Mouse (Mus musculus) small intestine, adult 10 weeks (tissue): ENCODE results near the gene Olfr1215. TPM values are rescaled to one million over a fixed set of nuclear protein-coding genes. Genes with fewer than 3 reads are reported as not detected.

Source experiments
- polyA plus RNA-seq: library from polyadenylated mRNA; stranded (reverse); fragments of 350-450 nt; fragmentation: Illumina TruSeq; extraction: RNeasy Lipid Tissue Mini Kit (QIAGEN cat#74804); gene quantifications from one replicate; pipeline ENCODE4 v1.2.3, GENCODE M21; 2014; ENCODE audit warnings: low replicate concordance

The Olfr1215 gene
- not detected for polyA plus RNA-seq

DNA sequence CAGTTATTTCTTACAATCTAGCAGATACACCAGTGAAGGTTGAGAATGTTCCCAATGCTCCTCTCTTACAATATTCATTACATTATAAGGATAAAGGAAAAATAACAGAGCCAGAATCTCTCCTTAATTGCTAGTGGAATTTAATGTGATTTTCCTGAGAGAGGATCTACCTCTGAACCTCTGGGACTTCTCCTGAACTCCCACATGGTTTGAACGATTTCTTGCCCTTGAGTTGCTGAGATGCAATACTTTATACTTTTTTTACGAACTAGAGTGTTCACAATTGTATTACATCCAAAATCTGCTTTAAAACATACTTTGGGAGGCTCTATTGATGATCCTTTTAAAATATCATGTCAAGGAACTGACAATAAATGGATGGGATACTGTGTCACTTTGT is at the start of gene Olfr1215:
Olfr1215 (minus strand) TSS at position 101 of the 400 bp plus-strand sequence.

GRCm38 (mm10) chr2:89031965-89032364 is 25.2 kb upstream of the Olfr1215 start, which contains the start of gene Olfr1217:
TSS of gene Olfr1217 (minus strand) at chr2:89032065.

DNA sequence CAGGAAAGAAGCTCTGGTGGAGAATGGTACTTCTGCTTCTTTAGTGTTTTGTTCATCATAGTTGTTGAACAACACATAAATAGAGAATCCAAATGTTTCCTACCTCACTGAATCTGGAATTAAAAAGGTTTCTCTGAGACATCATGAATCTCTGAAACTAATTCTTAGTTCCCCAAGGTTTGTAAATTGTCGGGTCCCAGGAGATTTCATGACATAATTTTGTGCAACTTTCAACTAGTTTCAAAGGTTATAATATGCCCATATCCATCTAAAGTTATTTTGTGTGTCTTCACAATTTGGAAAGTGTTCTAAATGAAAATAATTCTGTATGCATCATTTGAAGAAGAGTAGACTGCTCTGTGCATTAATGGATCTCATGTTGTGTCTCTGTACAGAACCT is 11.5 kb upstream of the Olfr1215 start, which contains the start of gene Olfr1216:
Olfr1216 (minus strand) TSS at position 101 of the 400 bp plus-strand sequence.

GRCm38 (mm10) chr2:88992553-88992952 is 14.2 kb downstream of the Olfr1215 start, which contains the start of gene Olfr1214:
TSS of gene Olfr1214 (minus strand) at chr2:88992653.

DNA sequence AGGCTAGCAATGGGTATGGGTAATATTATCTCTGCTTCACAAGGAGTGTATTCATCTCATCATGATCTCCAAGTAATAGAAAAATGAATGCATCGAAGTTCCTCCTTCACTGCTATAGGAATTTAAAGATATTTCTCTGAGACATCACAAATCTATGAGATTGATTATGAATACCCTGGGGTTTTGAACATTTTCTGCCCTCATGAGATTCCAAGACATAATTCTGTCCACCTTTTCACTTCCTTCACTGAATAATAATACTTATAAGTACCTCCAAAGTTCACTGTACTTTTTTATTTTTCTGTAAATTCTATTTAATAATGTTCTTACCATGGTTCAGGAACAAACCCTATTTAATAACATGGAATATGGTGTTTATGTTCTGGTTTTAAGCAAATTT is 26.6 kb downstream of the Olfr1215 start, which contains the start of gene Gm13762:
Gm13762 (minus strand) TSS at position 101 of the 400 bp plus-strand sequence.

DNA sequence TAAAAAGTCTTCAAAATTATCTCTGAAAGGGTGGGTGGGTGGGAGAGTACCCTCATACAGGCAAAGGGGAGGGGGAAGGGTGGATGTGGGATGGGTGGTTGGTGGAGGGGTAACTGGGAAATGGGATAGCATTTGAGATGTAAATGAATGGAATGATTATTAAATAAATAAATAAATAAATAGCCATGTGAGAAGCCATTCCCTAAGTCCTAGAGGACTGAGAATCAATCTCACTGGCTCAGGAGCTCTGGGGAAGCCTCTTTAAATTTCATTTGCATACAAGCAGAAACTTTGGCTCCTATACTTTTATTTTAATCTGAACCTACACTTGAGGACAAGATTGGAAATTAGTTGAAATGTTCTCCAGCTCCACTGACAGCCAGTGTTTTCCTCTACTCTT is 53.1 kb downstream of the Olfr1215 start, which contains the start of gene Olfr1212:
Olfr1212 (plus strand) TSS at position 301 of the 400 bp plus-strand sequence.

Other genes with a start within 250 kb of the Olfr1215 start
- gene Olfr1199, start 246.5 kb downstream of the Olfr1215 start, polyA plus RNA-seq = not detected
- gene Olfr1200, start 236.5 kb downstream of the Olfr1215 start, polyA plus RNA-seq = not detected
- not detected for gene Olfr1201, start 213.9 kb downstream of the Olfr1215 start, polyA plus RNA-seq
- not detected for gene Olfr1202, start 192.5 kb downstream of the Olfr1215 start, polyA plus RNA-seq
- not detected for gene Olfr1205, start 177.2 kb downstream of the Olfr1215 start, polyA plus RNA-seq
- not detected for gene Olfr1204, start 157.7 kb downstream of the Olfr1215 start, polyA plus RNA-seq
- not detected for gene Olfr1206, start 143.7 kb downstream of the Olfr1215 start, polyA plus RNA-seq
- not detected for gene Olfr1208, start 104.7 kb downstream of the Olfr1215 start, polyA plus RNA-seq
- not detected for gene Olfr1209, start 91.8 kb downstream of the Olfr1215 start, polyA plus RNA-seq
- not detected for gene Olfr1211, start 68.9 kb downstream of the Olfr1215 start, polyA plus RNA-seq
- not detected for gene Olfr1212, start 53.0 kb downstream of the Olfr1215 start, polyA plus RNA-seq
- not detected for gene Gm13762, start 26.7 kb downstream of the Olfr1215 start, polyA plus RNA-seq
- not detected for gene Olfr1214, start 14.3 kb downstream of the Olfr1215 start, polyA plus RNA-seq
- gene Olfr1216, start 11.4 kb upstream of the Olfr1215 start, polyA plus RNA-seq = not detected
- gene Olfr1217, start 25.1 kb upstream of the Olfr1215 start, polyA plus RNA-seq = not detected
- gene Olfr1218, start 54.2 kb upstream of the Olfr1215 start, polyA plus RNA-seq = not detected
- gene Olfr1219, start 76.5 kb upstream of the Olfr1215 start, polyA plus RNA-seq = not detected
- gene Olfr1220, start 99.9 kb upstream of the Olfr1215 start, polyA plus RNA-seq = not detected
- gene Olfr1221, start 110.3 kb upstream of the Olfr1215 start, polyA plus RNA-seq = not detected
- not detected for gene Olfr1222, start 126.1 kb upstream of the Olfr1215 start, polyA plus RNA-seq
- gene Olfr1223, start 144.6 kb upstream of the Olfr1215 start, polyA plus RNA-seq = not detected
- gene Olfr1224-ps1, start 157.1 kb upstream of the Olfr1215 start, polyA plus RNA-seq = not detected
- not detected for gene Olfr1225, start 167.7 kb upstream of the Olfr1215 start, polyA plus RNA-seq
- not detected for gene Olfr1226, start 193.1 kb upstream of the Olfr1215 start, polyA plus RNA-seq
- not detected for gene Olfr1228, start 247.1 kb upstream of the Olfr1215 start, polyA plus RNA-seq